Mouse (Mus musculus) kidney, postnatal 36 days (tissue): ENCODE data around the gene Trank1.

Experiments used
- DNase-seq, 2 experiments: peaks; one replicate each; pipeline ENCODE4 v3.0.0; 2021 to 2022; ENCODE audit warnings: mixed read lengths in 2 of 2

Trank1 gene

GRCm38 (mm10) chr9:111311031-111311842 lies at the start of gene Trank1:
Gene Trank1 (plus strand): TSS chr9:111311739.
- DNase-seq: peak in 1 of 2 experiments; percentile 22

GRCm38 (mm10) chr9:111267998-111268397 lies 43.5 kb upstream of the Trank1 start:
- no peak for DNase-seq

DNA sequence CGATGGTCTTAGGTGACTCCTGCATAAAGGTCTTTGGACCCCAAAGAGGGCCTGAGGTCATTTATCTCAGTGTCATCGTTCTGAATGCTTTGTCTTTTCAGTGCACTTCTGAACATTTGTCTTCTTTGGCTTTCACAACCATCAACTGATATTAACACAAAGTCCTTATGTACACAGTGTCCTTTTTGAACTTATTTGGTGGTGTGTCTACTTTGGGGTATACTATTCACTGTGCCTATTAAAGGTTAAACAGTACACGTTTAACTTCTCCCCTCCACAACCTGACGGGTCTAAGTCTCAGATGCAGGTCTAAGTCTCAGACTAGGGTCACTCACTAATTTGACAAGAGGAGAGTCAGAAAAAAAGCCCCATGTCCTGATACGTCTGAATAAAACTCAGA lies 40.9 kb upstream of the Trank1 start:
- no peak for DNase-seq

GRCm38 (mm10) chr9:111271056-111271433 lies 40.5 kb upstream of the Trank1 start:
- DNase-seq: no peak

- DNase-seq: peak; percentile 100
These were observed 39.9 kb upstream of the Trank1 start, which contains the start of the genes Mlh1 and Epm2aip1 for GRCm38 (mm10) chr9:111271434-111272160. Gene Mlh1 (minus strand): TSS chr9:111271791. Gene Epm2aip1 (plus strand): TSS chr9:111271929.

DNA sequence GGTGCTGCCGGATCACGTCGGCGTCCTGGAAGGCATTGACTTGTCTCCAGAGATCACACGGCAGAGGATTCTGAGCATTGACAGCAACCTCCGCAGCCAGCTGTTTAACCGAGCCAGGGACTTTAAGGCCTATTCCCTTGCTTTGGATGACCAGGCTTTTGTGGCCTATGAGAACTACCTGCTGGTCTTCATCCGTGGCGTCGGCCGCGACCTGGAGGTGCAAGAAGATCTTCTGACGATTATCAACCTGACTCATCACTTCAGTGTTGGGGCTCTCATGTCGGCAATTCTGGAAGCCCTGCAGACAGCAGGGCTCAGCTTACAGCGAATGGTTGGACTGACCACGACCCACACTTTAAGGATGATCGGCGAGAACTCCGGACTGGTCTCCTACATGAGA lies 39.2 kb upstream of the Trank1 start:
- peak in 1 of 2 experiments; percentile 26 for DNase-seq

GRCm38 (mm10) chr9:111272996-111273785 lies 38.3 kb upstream of the Trank1 start:
- no peak for DNase-seq

DNA sequence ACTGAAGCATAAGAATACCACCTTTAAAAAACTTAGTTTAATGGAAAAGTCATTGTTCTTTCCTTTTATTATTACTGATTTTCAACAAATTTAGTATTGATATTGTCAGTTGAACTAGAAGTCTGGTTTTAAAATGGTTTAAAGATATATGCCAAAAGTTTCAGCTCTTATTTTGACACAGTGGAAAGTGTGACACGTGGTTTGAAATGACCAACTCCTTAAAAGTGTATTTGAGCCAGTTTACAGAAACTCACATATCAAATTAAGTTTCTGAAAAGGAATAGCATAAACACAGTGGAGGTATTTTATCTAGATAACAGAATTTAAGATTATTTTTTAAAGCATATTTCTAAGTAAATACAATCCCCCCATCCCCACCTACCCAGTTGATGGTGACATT lies 37.6 kb upstream of the Trank1 start:
- DNase-seq: no peak

DNA sequence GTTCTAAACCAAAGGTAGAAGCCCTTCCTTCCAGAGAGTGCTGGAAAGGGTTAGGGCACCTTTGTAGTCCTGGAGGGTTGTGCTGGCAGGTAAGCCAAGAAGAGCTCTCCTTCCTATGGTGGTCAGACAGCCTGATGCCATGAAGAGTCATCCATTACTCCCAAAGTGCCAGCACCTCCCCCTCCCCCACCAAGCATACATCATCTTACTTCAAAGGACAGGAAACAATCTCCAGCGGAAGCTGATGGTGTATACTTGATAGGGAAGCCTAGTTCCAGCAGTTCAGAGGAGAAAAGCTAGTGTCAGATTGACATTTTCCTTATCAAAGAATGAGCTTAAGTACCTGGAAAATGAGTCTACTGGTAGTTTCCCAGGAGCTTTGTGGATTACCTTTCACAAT lies 36.4 kb upstream of the Trank1 start:
- peak; percentile 7 to 14 for DNase-seq

DNA sequence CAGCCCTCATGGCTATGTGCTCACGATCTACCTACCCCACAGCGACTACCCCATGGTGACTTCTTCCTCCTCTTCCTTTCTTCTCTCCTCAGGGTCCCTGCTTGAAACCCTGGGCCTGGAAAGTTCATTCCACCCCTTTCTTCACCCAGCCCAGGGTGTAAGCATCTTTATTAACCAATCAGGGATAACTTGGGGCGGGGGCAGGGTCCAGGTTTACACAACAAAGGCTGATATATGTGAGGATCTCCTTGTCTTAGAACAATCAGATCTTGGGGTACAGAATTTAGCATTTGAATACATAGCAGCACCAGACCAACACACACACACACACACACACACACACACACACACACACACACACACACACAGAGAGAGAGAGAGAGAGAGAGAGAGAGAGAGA lies 26.5 kb upstream of the Trank1 start:
- no peak for DNase-seq

DNA sequence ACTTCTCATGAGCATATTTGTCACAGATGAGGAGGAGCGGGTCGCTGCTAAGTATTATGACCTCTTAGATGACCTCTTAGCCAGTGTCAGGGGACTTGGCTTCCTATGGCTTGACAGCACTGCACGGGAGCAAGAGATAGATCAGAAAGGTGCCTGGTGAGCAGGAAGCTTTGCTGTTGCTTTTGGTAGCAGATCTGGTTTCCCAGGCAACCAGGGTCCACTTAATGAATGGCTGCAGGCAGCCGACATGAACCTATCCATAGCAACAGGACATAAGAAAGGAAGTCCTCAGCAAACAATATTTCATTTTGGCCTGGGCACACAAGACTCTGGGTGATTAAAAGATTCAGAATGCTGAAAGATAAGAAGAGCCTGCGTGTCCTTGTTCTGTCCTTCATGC lies 25.9 kb upstream of the Trank1 start:
- no peak for DNase-seq

- DNase-seq: no peak
These were observed 25.1 kb upstream of the Trank1 start for GRCm38 (mm10) chr9:111286468-111286867.

- DNase-seq: no peak
These were observed 23.6 kb upstream of the Trank1 start for GRCm38 (mm10) chr9:111287956-111288355.

- DNase-seq: peak; percentile 51 to 56
These were observed 22.2 kb upstream of the Trank1 start for GRCm38 (mm10) chr9:111289294-111289831.

GRCm38 (mm10) chr9:111289832-111290339 lies 21.7 kb upstream of the Trank1 start:
- DNase-seq: peak; percentile 87 to 90

DNA sequence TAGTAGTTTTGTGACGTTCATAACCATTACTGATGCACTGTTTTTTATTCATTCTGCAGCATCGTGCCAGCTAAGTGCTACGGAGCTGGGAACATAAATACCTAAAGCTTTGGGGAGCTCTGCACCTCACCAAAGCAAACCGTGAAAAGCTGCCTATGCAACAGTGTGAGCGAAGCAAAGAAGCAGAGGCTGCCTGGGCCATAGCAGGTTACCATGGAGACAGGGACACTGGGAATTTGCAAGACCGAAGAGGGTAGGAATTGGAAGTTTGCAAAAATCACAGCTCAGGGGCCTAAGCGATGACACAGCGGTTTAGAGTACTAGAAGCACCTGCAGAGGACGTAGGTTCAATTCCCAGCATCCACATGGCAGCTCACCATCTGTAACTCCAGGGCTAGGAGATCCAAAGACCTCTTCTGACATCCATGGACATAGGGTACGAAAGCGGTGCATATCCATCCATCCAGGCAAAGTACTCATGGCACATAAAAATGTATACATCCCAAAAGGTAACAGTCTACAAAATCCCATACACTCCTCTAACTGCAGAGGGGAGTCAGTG lies 20.9 kb upstream of the Trank1 start:
- DNase-seq: no peak

DNA sequence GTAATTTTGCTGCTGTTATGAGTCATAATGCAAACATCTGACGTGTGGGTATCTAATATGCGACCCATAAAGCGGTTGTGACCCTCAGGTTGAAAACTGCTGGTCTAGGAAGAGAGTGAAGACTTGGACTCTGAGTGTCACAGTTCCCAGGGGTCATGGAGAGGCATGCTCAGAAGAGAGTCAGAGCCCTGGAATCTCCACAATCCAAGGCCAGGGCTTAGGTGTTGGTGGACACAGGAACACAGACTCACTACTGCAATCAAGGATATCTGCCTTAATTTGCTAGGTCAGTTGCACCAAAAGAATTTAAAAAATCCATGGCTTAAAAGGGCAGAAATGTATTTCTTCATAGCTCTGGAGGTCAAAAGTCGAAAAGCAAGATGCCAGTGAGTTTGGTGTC lies 18.3 kb upstream of the Trank1 start:
- DNase-seq: no peak

GRCm38 (mm10) chr9:111294911-111295310 lies 16.6 kb upstream of the Trank1 start:
- DNase-seq: no peak

DNA sequence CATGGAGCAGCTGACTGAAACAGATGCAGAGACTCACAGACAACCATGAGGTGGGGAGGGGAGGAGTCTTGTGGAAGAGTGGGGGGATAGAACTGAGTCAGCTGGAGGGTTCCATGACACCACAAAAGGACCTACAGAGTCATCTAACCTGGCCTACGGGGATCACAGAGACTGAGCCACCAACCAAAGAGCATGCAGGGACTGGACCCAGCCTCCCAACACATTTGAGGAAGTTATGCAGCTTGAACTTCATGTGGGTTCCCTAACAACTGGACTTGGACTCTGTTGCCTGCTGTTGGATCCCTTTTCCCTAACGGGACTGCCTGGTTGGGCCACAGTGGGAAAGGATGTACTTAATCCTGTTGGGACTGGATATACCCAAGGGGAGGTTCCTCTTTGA lies 16.2 kb upstream of the Trank1 start:
- DNase-seq: no peak

GRCm38 (mm10) chr9:111296433-111296832 lies 15.1 kb upstream of the Trank1 start:
- no peak for DNase-seq

DNA sequence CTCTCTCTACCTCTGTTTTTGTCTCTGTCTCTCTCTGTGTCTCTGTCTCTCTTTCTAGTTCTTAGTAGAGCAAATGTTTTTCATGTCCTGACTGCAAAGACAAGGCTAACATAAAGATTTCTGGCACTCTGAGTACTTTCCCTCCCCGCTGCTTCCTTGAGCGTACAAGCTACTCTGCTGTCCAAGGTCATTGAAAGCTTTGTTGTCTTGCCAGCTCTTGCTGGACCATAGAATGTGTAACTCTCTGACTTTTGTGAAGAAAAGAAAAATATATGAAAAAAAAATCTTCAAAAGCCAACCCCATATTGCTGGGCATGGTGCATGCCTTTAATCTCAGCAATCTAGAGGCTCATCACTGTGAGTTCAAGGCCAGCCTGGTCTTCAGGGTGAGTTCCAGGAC lies 12.9 kb upstream of the Trank1 start:
- no peak for DNase-seq

DNA sequence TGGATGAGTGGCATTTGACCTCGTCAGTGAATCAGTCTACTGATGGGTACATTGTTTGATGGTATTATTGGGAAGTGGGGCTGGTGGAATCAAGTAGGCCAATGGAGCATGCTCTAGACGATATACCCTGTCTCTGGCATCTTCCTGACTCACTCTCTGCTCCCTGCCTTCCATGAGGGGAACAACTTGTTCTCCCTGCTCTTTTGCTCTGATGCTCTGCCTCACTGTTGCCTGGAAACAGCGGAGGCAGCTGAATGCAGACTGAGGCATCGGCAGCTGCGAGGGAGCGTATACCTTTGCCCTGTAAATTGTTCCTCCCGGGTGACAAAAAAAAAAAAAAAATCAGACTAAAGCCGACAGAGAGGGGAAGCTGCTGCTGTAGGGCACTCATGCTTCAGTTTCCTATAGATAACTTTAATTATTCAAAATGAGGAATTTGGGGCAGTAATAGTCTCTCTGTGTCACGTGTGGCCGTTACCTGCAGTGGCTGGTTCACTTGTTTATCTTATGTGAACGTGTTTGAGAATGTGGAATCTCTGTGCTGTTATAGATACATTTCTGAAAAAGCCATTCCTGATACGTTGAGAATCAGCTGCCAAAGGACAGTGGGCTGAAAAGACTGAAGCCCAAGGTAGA lies 9.2 kb upstream of the Trank1 start:
- DNase-seq: no peak
